Mouse (Mus musculus): ENCODE results near the gene Gk5.

DNA sequence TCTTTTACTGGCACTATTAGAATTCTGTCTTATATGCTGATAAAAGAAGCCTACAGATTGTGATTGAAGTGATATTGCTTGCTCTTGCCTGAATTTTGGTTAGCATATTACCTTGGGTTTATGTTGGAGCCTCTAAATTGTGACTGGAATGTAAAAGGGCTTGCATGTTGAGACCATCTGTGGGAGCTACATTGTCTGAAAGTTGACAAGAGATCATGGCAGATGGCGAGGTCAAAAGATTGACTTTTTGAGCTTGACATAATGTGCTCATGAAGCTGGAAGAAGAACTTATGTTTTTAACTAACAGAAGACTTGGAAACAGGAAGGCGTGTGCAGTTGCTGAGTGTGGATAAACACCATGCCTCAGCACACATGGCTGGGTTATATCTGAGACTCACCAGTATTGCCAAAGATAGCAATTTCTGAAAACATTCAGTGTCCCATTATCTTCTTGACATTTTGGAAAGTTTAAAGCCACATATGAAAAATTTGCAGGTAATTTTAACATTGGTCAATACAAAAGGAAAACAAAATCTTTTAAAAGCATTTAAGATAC, 100.0 kb downstream of the Gk5 start:
- TF ChIP-seq CTCF (IDR thresholded peaks at IDR 0.05; ENCODE audit: borderline replicate concordance, insufficient read depth, low read length), result no peak
- no peak for TF ChIP-seq POLR2A (IDR thresholded peaks at IDR 0.05; ENCODE audit: low read depth, low read length)

All from embryonic fibroblast, embryonic 13.5 days (primary cell).